Mouse (Mus musculus): Measurements from ENCODE around the gene Klrb1c. TPM values are rescaled to one million over a fixed set of nuclear protein-coding genes. Genes with fewer than 3 reads are reported as not detected.
"Not testable (repeated sequence)": the region's sequence is repeated elsewhere in the genome, so short reads cannot be mapped to it uniquely, and the experiment has no call there.

Klrb1c gene
- polyA plus RNA-seq, 1 experiment from 2014 or later, result not detected

- Histone ChIP-seq H3K4me1 (ENCODE audit: control insufficient read depth, insufficient read depth, low read length) (no peaks in the 10 kb centered on the region), H3K9me3 (ENCODE audit: control insufficient read depth, low read length) (no peaks in the 10 kb centered on the region), H3K4me2 (ENCODE audit: low read depth) (no peak overlapping the region), H3K9ac (ENCODE audit: low read length) (no peak overlapping the region), H3K27me3 (ENCODE audit: control insufficient read depth, insufficient read depth, low read length) (no peaks in the 10 kb centered on the region), H3K36me3 (ENCODE audit: control insufficient read depth, insufficient read depth, low read length) (no peaks in the 10 kb centered on the region), H3K4me3 (ENCODE audit: low read depth, low read length) (no peak overlapping the region), H3K27ac (ENCODE audit: low read depth, low read length) (no peak overlapping the region)
- no peak for ATAC-seq (ENCODE audit: insufficient read depth, low FRiP score, low TSS enrichment)
- no peak for DNase-seq (ENCODE audit: low spot score)
- WGBS, result 94% methylated on average over 1 of the region's 1 CpGs
These were observed 498 bp downstream of the Klrb1c start for GRCm38 (mm10) chr6:128788517-128788916.

GRCm38 (mm10) chr6:128786396-128786795 is 2.6 kb downstream of the Klrb1c start:
- not testable (repeated sequence) for DNase-seq (ENCODE audit: low spot score); H3K4me3 ChIP-seq (ENCODE audit: low read depth, low read length); H3K4me1 ChIP-seq (ENCODE audit: control insufficient read depth, insufficient read depth, low read length); ATAC-seq (ENCODE audit: insufficient read depth, low FRiP score, low TSS enrichment); H3K4me2 ChIP-seq (ENCODE audit: low read depth); H3K27me3 ChIP-seq (ENCODE audit: control insufficient read depth, insufficient read depth, low read length); H3K36me3 ChIP-seq (ENCODE audit: control insufficient read depth, insufficient read depth, low read length); H3K27ac ChIP-seq (ENCODE audit: low read depth, low read length); H3K9ac ChIP-seq (ENCODE audit: low read length); H3K9me3 ChIP-seq (ENCODE audit: control insufficient read depth, low read length)
- WGBS, result 88% methylated on average over 1 of the region's 1 CpGs

GRCm38 (mm10) chr6:128769481-128770253 is 19.3 kb downstream of the Klrb1c start:
- Histone ChIP-seq H3K4me2 (ENCODE audit: low read depth) (no peak overlapping the region), H3K27me3 (ENCODE audit: control insufficient read depth, insufficient read depth, low read length) (no peaks in the 10 kb centered on the region), H3K4me1 (ENCODE audit: control insufficient read depth, insufficient read depth, low read length) (no peaks in the 10 kb centered on the region), H3K9me3 (ENCODE audit: control insufficient read depth, low read length) (no peaks in the 10 kb centered on the region), H3K4me3 (ENCODE audit: low read depth, low read length) (no peak overlapping the region), H3K9ac (ENCODE audit: low read length) (no peak overlapping the region), H3K27ac (ENCODE audit: low read depth, low read length) (no peak overlapping the region), H3K36me3 (ENCODE audit: control insufficient read depth, insufficient read depth, low read length) (no peaks in the 10 kb centered on the region)
- ATAC-seq (ENCODE audit: insufficient read depth, low FRiP score, low TSS enrichment) (no peak), DNase-seq (ENCODE audit: low spot score) (no peak)
- WGBS, result 85% methylated on average over 10 of the region's 10 CpGs

- H3K4me3 ChIP-seq (ENCODE audit: low read depth, low read length), result no peak overlapping the region
- no peaks in the 10 kb centered on the region for H3K36me3 ChIP-seq (ENCODE audit: control insufficient read depth, insufficient read depth, low read length)
- no peak overlapping the region for H3K4me2 ChIP-seq (ENCODE audit: low read depth)
- DNase-seq (ENCODE audit: low spot score) (no peak), ATAC-seq (ENCODE audit: insufficient read depth, low FRiP score, low TSS enrichment) (no peak)
- H3K27me3 ChIP-seq (ENCODE audit: control insufficient read depth, insufficient read depth, low read length), result no peaks in the 10 kb centered on the region
- H3K9me3 ChIP-seq (ENCODE audit: control insufficient read depth, low read length), result no peaks in the 10 kb centered on the region
- 78% methylated on average over 4 of the region's 4 CpGs for WGBS
- no peaks in the 10 kb centered on the region for H3K4me1 ChIP-seq (ENCODE audit: control insufficient read depth, insufficient read depth, low read length)
- no peak overlapping the region for H3K9ac ChIP-seq (ENCODE audit: low read length)
- no peak overlapping the region for H3K27ac ChIP-seq (ENCODE audit: low read depth, low read length)
These were observed 21.0 kb downstream of the Klrb1c start for GRCm38 (mm10) chr6:128768047-128768446.

- not testable (repeated sequence) for H3K9ac ChIP-seq (ENCODE audit: low read length); H3K4me3 ChIP-seq (ENCODE audit: low read depth, low read length); H3K9me3 ChIP-seq (ENCODE audit: control insufficient read depth, low read length); H3K27ac ChIP-seq (ENCODE audit: low read depth, low read length); H3K4me1 ChIP-seq (ENCODE audit: control insufficient read depth, insufficient read depth, low read length); H3K4me2 ChIP-seq (ENCODE audit: low read depth); ATAC-seq (ENCODE audit: insufficient read depth, low FRiP score, low TSS enrichment); H3K27me3 ChIP-seq (ENCODE audit: control insufficient read depth, insufficient read depth, low read length); H3K36me3 ChIP-seq (ENCODE audit: control insufficient read depth, insufficient read depth, low read length)
- peak; percentile 58 for DNase-seq (ENCODE audit: low spot score)
- 75% methylated on average over 6 of the region's 6 CpGs for WGBS
These were observed 22.3 kb downstream of the Klrb1c start for GRCm38 (mm10) chr6:128766486-128767254.

- Histone ChIP-seq H3K9ac (ENCODE audit: low read length) (no peak overlapping the region), H3K4me2 (ENCODE audit: low read depth) (no peak overlapping the region), H3K36me3 (ENCODE audit: control insufficient read depth, insufficient read depth, low read length) (no peaks in the 10 kb centered on the region), H3K9me3 (ENCODE audit: control insufficient read depth, low read length) (no peaks in the 10 kb centered on the region), H3K27me3 (ENCODE audit: control insufficient read depth, insufficient read depth, low read length) (no peaks in the 10 kb centered on the region), H3K4me3 (ENCODE audit: low read depth, low read length) (no peak overlapping the region), H3K27ac (ENCODE audit: low read depth, low read length) (no peak overlapping the region), H3K4me1 (ENCODE audit: control insufficient read depth, insufficient read depth, low read length) (no peaks in the 10 kb centered on the region; the same call in 1 of the 2 replicates)
- 84% methylated on average over 1 of the region's 1 CpGs for WGBS
- no peak for DNase-seq (ENCODE audit: low spot score)
- ATAC-seq (ENCODE audit: insufficient read depth, low FRiP score, low TSS enrichment), result no peak
These were observed 23.8 kb downstream of the Klrb1c start for GRCm38 (mm10) chr6:128765211-128765610.

DNA sequence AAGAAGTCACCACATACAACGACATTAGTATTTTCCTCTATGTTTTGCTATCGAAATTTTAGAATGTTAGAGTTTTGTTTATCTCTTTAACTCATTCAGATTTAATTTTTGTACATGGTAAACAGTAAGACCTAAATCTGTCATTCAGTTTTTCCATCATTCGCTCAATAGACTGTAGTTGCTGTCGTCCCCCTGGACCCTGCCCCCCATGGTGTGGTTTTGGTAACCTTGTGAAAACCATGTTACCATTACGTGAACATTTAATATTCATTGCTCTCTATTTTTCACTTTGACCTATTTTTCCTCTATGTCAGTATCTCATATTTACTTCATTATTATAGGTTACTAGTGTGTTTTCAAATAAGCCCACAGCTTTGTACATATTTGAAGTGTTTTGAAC is 24.4 kb downstream of the Klrb1c start:
- no peak for ATAC-seq (ENCODE audit: insufficient read depth, low FRiP score, low TSS enrichment)
- Histone ChIP-seq H3K9me3 (ENCODE audit: control insufficient read depth, low read length) (no peaks in the 10 kb centered on the region), H3K36me3 (ENCODE audit: control insufficient read depth, insufficient read depth, low read length) (no peaks in the 10 kb centered on the region), H3K27ac (ENCODE audit: low read depth, low read length) (no peak overlapping the region), H3K4me2 (ENCODE audit: low read depth) (peak overlapping the region; percentile 36), H3K9ac (ENCODE audit: low read length) (no peak overlapping the region), H3K27me3 (ENCODE audit: control insufficient read depth, insufficient read depth, low read length) (no peaks in the 10 kb centered on the region), H3K4me1 (ENCODE audit: control insufficient read depth, insufficient read depth, low read length) (no peaks in the 10 kb centered on the region; the same call in 1 of the 2 replicates), H3K4me3 (ENCODE audit: low read depth, low read length) (peak overlapping the region; percentile 36)
- DNase-seq (ENCODE audit: low spot score), result no peak
- 21% methylated on average over 5 of the region's 5 CpGs for WGBS

DNA sequence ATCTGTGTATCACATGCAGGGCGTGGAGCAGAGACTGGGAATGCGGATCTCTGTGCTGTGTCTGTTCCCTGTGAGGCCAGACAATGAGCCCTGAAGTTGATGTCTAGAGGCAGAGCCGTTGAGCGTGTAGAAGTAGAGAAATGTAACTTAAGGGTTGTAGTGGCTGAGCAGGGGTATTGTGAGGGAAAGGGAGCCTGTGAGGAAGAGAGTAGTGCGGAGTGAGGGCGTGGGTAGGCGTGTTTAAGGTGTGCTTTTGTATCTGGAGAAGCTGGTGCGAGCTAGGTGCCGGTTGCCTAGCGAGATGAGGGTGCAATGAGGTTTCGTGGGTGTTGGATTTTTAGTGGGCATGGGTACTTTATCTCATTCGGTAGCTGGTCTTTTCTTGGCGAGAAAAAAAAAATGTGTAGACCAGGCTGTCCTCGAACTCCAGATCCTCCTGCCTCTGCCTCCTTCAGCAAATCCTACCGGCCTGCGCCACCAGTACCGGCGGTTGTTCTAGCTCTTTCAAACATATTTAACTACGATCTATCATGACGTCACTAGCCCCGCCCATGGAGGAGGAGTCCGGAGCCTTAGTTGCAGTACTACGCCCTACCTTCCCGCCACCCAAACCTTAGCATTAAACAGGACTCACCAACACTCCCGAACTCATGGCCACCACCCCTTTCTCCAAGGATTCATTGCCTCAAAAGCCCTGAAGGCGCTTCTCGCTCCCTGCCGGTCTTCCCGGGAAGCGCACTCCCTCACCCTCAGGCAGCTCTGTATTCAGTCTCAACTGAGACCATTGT is 25.1 kb downstream of the Klrb1c start:
- no peaks in the 10 kb centered on the region for H3K36me3 ChIP-seq (ENCODE audit: control insufficient read depth, insufficient read depth, low read length)
- H3K4me3 ChIP-seq (ENCODE audit: low read depth, low read length), result peak overlapping the region; percentile 47
- H3K4me1 ChIP-seq (ENCODE audit: control insufficient read depth, insufficient read depth, low read length), result no peaks in the 10 kb centered on the region; the same call in 1 of the 2 replicates
- H3K4me2 ChIP-seq (ENCODE audit: low read depth), result peak overlapping the region; percentile 58
- peak; percentile 90 for ATAC-seq (ENCODE audit: insufficient read depth, low FRiP score, low TSS enrichment)
- H3K9ac ChIP-seq (ENCODE audit: low read length), result peak overlapping the region; percentile 63
- H3K27me3 ChIP-seq (ENCODE audit: control insufficient read depth, insufficient read depth, low read length), result no peaks in the 10 kb centered on the region
- 3% methylated on average over 30 of the region's 30 CpGs for WGBS
- no peak overlapping the region for H3K27ac ChIP-seq (ENCODE audit: low read depth, low read length)
- H3K9me3 ChIP-seq (ENCODE audit: control insufficient read depth, low read length), result no peaks in the 10 kb centered on the region
- DNase-seq (ENCODE audit: low spot score), result peak; percentile 97
